Mouse (Mus musculus): ENCODE results near the gene Krtap1-3.

DNA sequence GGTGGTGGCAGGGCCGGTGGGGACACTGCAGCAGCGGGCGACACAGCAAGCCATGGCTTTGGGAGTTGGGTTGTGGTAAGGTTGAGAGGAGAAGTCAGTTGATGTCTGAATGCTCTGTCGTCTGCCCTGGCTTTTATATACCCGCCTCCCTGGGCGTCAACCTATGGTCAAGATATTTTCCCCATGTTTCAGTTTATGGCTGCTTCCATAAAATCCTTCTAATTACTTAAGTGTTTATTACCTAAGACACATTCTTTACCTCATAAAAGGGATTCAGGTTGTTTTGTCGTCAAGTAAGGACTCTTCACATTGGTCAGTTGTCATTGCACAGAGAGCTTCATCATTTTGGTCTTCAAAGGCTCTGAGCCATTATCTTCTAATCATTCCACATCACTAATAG is 24.6 kb downstream of the Krtap1-3 start, which contains the start of gene Krtap3-1:
- TF ChIP-seq ZC3H11A (IDR thresholded peaks at IDR 0.05; ENCODE audit: low read depth, low read length) (no peak), CTCF (IDR thresholded peaks at IDR 0.05 in 2 of 3, conservative IDR thresholded peaks at IDR 0.05 in 1 of 3; ENCODE audit: control insufficient read depth in 1 of 3, insufficient read depth in 1 of 3, low read depth in 2 of 3, low read length in 3 of 3, poor library complexity in 1 of 3, severe bottlenecking in 1 of 3) (no peak), NELFE (IDR thresholded peaks at IDR 0.05; ENCODE audit: low read depth, low read length) (no peak), ELF1 (IDR thresholded peaks at IDR 0.05; ENCODE audit: low read depth, low read length) (no peak), EP300 (IDR thresholded peaks at IDR 0.05; ENCODE audit: low read depth in 1 of 2, low read length in 2 of 2) (no peak), SMC3 (IDR thresholded peaks at IDR 0.05; ENCODE audit: low read depth, low read length) (no peak), USF1 (IDR thresholded peaks at IDR 0.05; ENCODE audit: low read depth, low read length) (no peak)
